Mouse (Mus musculus) left cerebral cortex, adult 9 months (tissue): ENCODE measurements around the gene S100a3.

Experiments
- DNase-seq, 2 experiments: peaks; one replicate each; pipeline ENCODE4 v3.0.0; 2022; ENCODE audit warnings: low spot score in 2 of 2

S100a3 gene

GRCm38 (mm10) chr3:90574691-90575090 lies 14.3 kb downstream of the S100a3 start:
- DNase-seq = no peak

- no peak for DNase-seq
Measured at GRCm38 (mm10) chr3:90575320-90575719, 14.9 kb downstream of the S100a3 start.

GRCm38 (mm10) chr3:90576351-90577001 lies 16.1 kb downstream of the S100a3 start:
- no peak for DNase-seq

GRCm38 (mm10) chr3:90579433-90579832 lies 19.1 kb downstream of the S100a3 start:
- no peak for DNase-seq

- DNase-seq = no peak
Measured at GRCm38 (mm10) chr3:90581141-90581540, 20.8 kb downstream of the S100a3 start.

- no peak for DNase-seq
Measured at GRCm38 (mm10) chr3:90582156-90582555, 21.8 kb downstream of the S100a3 start.

GRCm38 (mm10) chr3:90582556-90582955 lies 22.2 kb downstream of the S100a3 start:
- DNase-seq = no peak

- no peak for DNase-seq
Measured at GRCm38 (mm10) chr3:90583893-90584292, 23.5 kb downstream of the S100a3 start.

GRCm38 (mm10) chr3:90585595-90585994 lies 25.2 kb downstream of the S100a3 start:
- DNase-seq = peak; percentile 61 to 79

- no peak for DNase-seq
Measured at GRCm38 (mm10) chr3:90586016-90586643, 25.8 kb downstream of the S100a3 start.

- no peak for DNase-seq
Measured at GRCm38 (mm10) chr3:90586906-90587305, 26.5 kb downstream of the S100a3 start.

- DNase-seq = peak; percentile 66 to 79
Measured at GRCm38 (mm10) chr3:90587361-90588101, 27.2 kb downstream of the S100a3 start.

GRCm38 (mm10) chr3:90589390-90589789 lies 29.0 kb downstream of the S100a3 start:
- no peak for DNase-seq

GRCm38 (mm10) chr3:90589947-90590346 lies 29.6 kb downstream of the S100a3 start, which contains the start of gene S100a2:
Gene S100a2 (plus strand): TSS chr3:90590247.
- no peak for DNase-seq

GRCm38 (mm10) chr3:90594466-90594865 lies 34.1 kb downstream of the S100a3 start:
- DNase-seq = no peak

- DNase-seq = no peak
Measured at GRCm38 (mm10) chr3:90595556-90595955, 35.2 kb downstream of the S100a3 start.

GRCm38 (mm10) chr3:90596810-90597209 lies 36.4 kb downstream of the S100a3 start:
- no peak for DNase-seq

GRCm38 (mm10) chr3:90597736-90598135 lies 37.4 kb downstream of the S100a3 start:
- DNase-seq = no peak

GRCm38 (mm10) chr3:90598212-90598611 lies 37.8 kb downstream of the S100a3 start:
- DNase-seq = no peak

GRCm38 (mm10) chr3:90599401-90599800 lies 39.0 kb downstream of the S100a3 start:
- DNase-seq = no peak

GRCm38 (mm10) chr3:90600036-90600435 lies 39.7 kb downstream of the S100a3 start:
- DNase-seq = no peak

GRCm38 (mm10) chr3:90600458-90601195 lies 40.2 kb downstream of the S100a3 start:
- DNase-seq = no peak
